Mouse (Mus musculus): Measurements from ENCODE around the gene Irs2. TPM values are rescaled to one million over a fixed set of nuclear protein-coding genes. Genes with fewer than 3 reads are reported as not detected.

The Irs2 gene
- polyA plus RNA-seq, 1 experiment from 2014 or later = 4.6 TPM

GRCm38 (mm10) chr8:10979916-10980315, 28.3 kb downstream of the Irs2 start:
- H3K27ac ChIP-seq (ENCODE audit: low read depth, low read length) = no peak overlapping the region
- H3K4me2 ChIP-seq (ENCODE audit: low read length) = no peak overlapping the region
- H3K4me1 ChIP-seq (ENCODE audit: control insufficient read depth, insufficient read depth, low read depth, low read length) = peaks cover 19% of the 10 kb centered on the region
- ATAC-seq = no peak
- H3K9ac ChIP-seq (ENCODE audit: low read depth, low read length) = no peak overlapping the region
- no peaks in the 10 kb centered on the region for H3K9me3 ChIP-seq (ENCODE audit: control insufficient read depth, low read length)
- H3K27me3 ChIP-seq (replicated peaks; ENCODE audit: control insufficient read depth, insufficient read depth, low read length) = no peaks in the 10 kb centered on the region
- no peak overlapping the region for H3K4me3 ChIP-seq (ENCODE audit: low read length)
- 0 out of 2 replicates have a peak, but pooled peaks cover 6% of the 10 kb centered on the region for H3K36me3 ChIP-seq (ENCODE audit: control insufficient read depth, insufficient read depth, low read length)
- 57% methylated on average over 7 of the region's 7 CpGs for WGBS

- no peaks in the 10 kb centered on the region for H3K9me3 ChIP-seq (ENCODE audit: control insufficient read depth, low read length)
- H3K4me2 ChIP-seq (ENCODE audit: low read length) = no peak overlapping the region
- WGBS = 34% methylated on average over 11 of the region's 11 CpGs
- H3K27me3 ChIP-seq (replicated peaks; ENCODE audit: control insufficient read depth, insufficient read depth, low read length) = no peaks in the 10 kb centered on the region
- H3K36me3 ChIP-seq (ENCODE audit: control insufficient read depth, insufficient read depth, low read length) = no peaks in the 10 kb centered on the region
- peaks cover 19% of the 10 kb centered on the region for H3K4me1 ChIP-seq (ENCODE audit: control insufficient read depth, insufficient read depth, low read depth, low read length)
- H3K27ac ChIP-seq (ENCODE audit: low read depth, low read length) = peak overlapping the region; percentile 61; the same call in 1 of the 2 replicates
- peak; percentile 44 for ATAC-seq
- H3K9ac ChIP-seq (ENCODE audit: low read depth, low read length) = no peak overlapping the region
- no peak overlapping the region for H3K4me3 ChIP-seq (ENCODE audit: low read length)
Measured at GRCm38 (mm10) chr8:10979196-10979794, 29.0 kb downstream of the Irs2 start.

GRCm38 (mm10) chr8:10978377-10978776, 29.9 kb downstream of the Irs2 start:
- Histone ChIP-seq H3K4me3 (ENCODE audit: low read length) (no peak overlapping the region), H3K36me3 (ENCODE audit: control insufficient read depth, insufficient read depth, low read length) (no peaks in the 10 kb centered on the region), H3K4me2 (ENCODE audit: low read length) (peak overlapping the region; percentile 27; the same call in 1 of the 2 replicates), H3K9ac (ENCODE audit: low read depth, low read length) (peak overlapping the region; percentile 31; the same call in 1 of the 2 replicates), H3K27ac (ENCODE audit: low read depth, low read length) (peak overlapping the region; percentile 61), H3K27me3 (replicated peaks; ENCODE audit: control insufficient read depth, insufficient read depth, low read length) (no peaks in the 10 kb centered on the region), H3K4me1 (ENCODE audit: control insufficient read depth, insufficient read depth, low read depth, low read length) (peaks cover 19% of the 10 kb centered on the region), H3K9me3 (ENCODE audit: control insufficient read depth, low read length) (no peaks in the 10 kb centered on the region)
- 43% methylated on average over 21 of the region's 21 CpGs for WGBS
- ATAC-seq = peak; percentile 77

DNA sequence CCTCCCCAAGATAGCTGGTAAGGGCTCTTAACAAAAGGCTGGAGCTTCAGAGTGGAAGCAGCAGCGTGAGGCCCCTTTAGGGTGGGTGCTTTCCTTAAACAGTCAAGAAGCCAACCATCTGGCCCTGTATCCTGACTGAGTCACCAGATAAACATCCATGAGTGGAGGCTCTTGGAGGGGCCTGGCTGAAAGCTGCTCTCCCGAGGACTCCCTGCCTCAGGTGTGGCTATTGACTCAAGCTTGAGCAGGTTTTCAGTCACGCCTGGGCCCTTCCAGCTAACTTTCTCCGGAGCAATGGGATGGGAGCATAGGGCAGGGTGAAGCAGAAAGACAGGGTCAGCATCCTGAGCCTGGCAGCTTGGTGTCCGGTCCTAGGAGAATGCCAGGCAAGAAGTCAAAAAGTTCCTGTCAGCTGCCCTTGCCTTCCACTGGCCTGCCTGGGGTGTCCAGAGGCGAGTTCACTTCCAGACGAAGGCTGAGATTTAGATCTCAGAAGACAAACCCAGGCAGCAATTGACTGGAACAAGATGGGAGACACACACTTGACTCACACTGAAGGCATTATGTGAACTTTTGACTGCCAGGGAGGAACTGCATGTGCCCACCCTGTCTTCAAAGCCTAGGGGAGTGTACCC, 30.4 kb downstream of the Irs2 start:
- ATAC-seq = no peak
- WGBS = 54% methylated on average over 7 of the region's 7 CpGs

GRCm38 (mm10) chr8:10974659-10975058, 33.6 kb downstream of the Irs2 start:
- H3K9ac ChIP-seq (ENCODE audit: low read depth, low read length) = no peak overlapping the region
- WGBS = 14% methylated on average over 2 of the region's 2 CpGs
- H3K4me2 ChIP-seq (ENCODE audit: low read length) = no peak overlapping the region
- no peak overlapping the region for H3K4me3 ChIP-seq (ENCODE audit: low read length)
- H3K9me3 ChIP-seq (ENCODE audit: control insufficient read depth, low read length) = no peaks in the 10 kb centered on the region
- peaks cover 35% of the 10 kb centered on the region for H3K4me1 ChIP-seq (ENCODE audit: control insufficient read depth, insufficient read depth, low read depth, low read length)
- no peak for ATAC-seq
- H3K27me3 ChIP-seq (replicated peaks; ENCODE audit: control insufficient read depth, insufficient read depth, low read length) = no peaks in the 10 kb centered on the region
- H3K27ac ChIP-seq (ENCODE audit: low read depth, low read length) = no peak overlapping the region
- no peaks in the 10 kb centered on the region for H3K36me3 ChIP-seq (ENCODE audit: control insufficient read depth, insufficient read depth, low read length)

More for the DNA sequence above, 30.4 kb downstream of the Irs2 start:
- no peak overlapping the region for H3K9ac ChIP-seq (ENCODE audit: low read depth, low read length)
- H3K9me3 ChIP-seq (ENCODE audit: control insufficient read depth, low read length) = no peaks in the 10 kb centered on the region
- H3K36me3 ChIP-seq (ENCODE audit: control insufficient read depth, insufficient read depth, low read length) = no peaks in the 10 kb centered on the region
- H3K4me1 ChIP-seq (ENCODE audit: control insufficient read depth, insufficient read depth, low read depth, low read length) = peaks cover 24% of the 10 kb centered on the region
- no peak overlapping the region for H3K4me3 ChIP-seq (ENCODE audit: low read length)
- no peak overlapping the region for H3K4me2 ChIP-seq (ENCODE audit: low read length)
- no peaks in the 10 kb centered on the region for H3K27me3 ChIP-seq (replicated peaks; ENCODE audit: control insufficient read depth, insufficient read depth, low read length)
- H3K27ac ChIP-seq (ENCODE audit: low read depth, low read length) = peak overlapping the region; percentile 61

- H3K4me2 ChIP-seq (ENCODE audit: low read length) = no peak overlapping the region
- H3K4me3 ChIP-seq (ENCODE audit: low read length) = no peak overlapping the region
- peaks cover 30% of the 10 kb centered on the region for H3K4me1 ChIP-seq (ENCODE audit: control insufficient read depth, insufficient read depth, low read depth, low read length)
- no peaks in the 10 kb centered on the region for H3K27me3 ChIP-seq (replicated peaks; ENCODE audit: control insufficient read depth, insufficient read depth, low read length)
- 75% methylated on average over 4 of the region's 4 CpGs for WGBS
- no peaks in the 10 kb centered on the region for H3K9me3 ChIP-seq (ENCODE audit: control insufficient read depth, low read length)
- ATAC-seq = no peak
- no peak overlapping the region for H3K27ac ChIP-seq (ENCODE audit: low read depth, low read length)
- no peak overlapping the region for H3K9ac ChIP-seq (ENCODE audit: low read depth, low read length)
- no peaks in the 10 kb centered on the region for H3K36me3 ChIP-seq (ENCODE audit: control insufficient read depth, insufficient read depth, low read length)
Measured at GRCm38 (mm10) chr8:10974126-10974525, 34.1 kb downstream of the Irs2 start.

DNA sequence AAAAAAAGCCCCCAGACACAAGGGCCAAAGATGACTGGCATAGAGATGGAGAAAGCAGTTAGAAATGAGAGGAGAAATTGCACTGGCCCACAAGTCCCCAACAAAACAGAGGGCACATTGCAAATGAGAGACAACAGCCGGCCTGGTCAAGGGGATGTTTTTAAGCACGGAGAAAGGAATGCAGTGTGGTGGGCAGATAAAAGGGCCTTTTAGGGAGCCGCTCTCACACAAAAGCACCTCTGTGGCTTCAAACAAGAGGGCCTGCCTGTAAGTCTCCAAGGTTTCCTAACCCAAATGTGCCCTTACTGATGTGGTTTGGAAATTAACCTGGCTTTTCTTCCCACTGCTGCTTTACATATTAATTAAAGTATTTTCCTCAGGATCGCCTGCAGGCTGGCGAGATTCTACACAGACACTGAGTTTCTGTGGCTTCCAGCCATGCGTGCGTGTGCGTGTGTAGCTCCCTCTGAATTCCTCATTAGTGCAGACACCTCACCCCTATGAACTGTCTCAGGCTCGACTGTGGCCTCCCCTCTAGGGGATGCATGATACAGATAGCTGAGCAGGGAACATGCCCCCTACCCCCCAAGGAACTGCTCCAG, 35.3 kb downstream of the Irs2 start:
- H3K36me3 ChIP-seq (ENCODE audit: control insufficient read depth, insufficient read depth, low read length) = no peaks in the 10 kb centered on the region
- no peaks in the 10 kb centered on the region for H3K27me3 ChIP-seq (replicated peaks; ENCODE audit: control insufficient read depth, insufficient read depth, low read length)
- no peak overlapping the region for H3K4me2 ChIP-seq (ENCODE audit: low read length)
- peaks cover 20% of the 10 kb centered on the region for H3K4me1 ChIP-seq (ENCODE audit: control insufficient read depth, insufficient read depth, low read depth, low read length)
- no peaks in the 10 kb centered on the region for H3K9me3 ChIP-seq (ENCODE audit: control insufficient read depth, low read length)
- no peak for ATAC-seq
- H3K27ac ChIP-seq (ENCODE audit: low read depth, low read length) = no peak overlapping the region
- WGBS = 13% methylated on average over 9 of the region's 9 CpGs
- H3K4me3 ChIP-seq (ENCODE audit: low read length) = no peak overlapping the region
- no peak overlapping the region for H3K9ac ChIP-seq (ENCODE audit: low read depth, low read length)

GRCm38 (mm10) chr8:10971984-10972383, 36.3 kb downstream of the Irs2 start:
- 58% methylated on average over 3 of the region's 3 CpGs for WGBS
- H3K4me2 ChIP-seq (ENCODE audit: low read length) = no peak overlapping the region
- H3K9me3 ChIP-seq (ENCODE audit: control insufficient read depth, low read length) = no peaks in the 10 kb centered on the region
- no peak overlapping the region for H3K27ac ChIP-seq (ENCODE audit: low read depth, low read length)
- no peaks in the 10 kb centered on the region for H3K27me3 ChIP-seq (replicated peaks; ENCODE audit: control insufficient read depth, insufficient read depth, low read length)
- ATAC-seq = no peak
- H3K9ac ChIP-seq (ENCODE audit: low read depth, low read length) = no peak overlapping the region
- H3K4me1 ChIP-seq (ENCODE audit: control insufficient read depth, insufficient read depth, low read depth, low read length) = peaks cover 17% of the 10 kb centered on the region
- H3K4me3 ChIP-seq (ENCODE audit: low read length) = no peak overlapping the region
- no peaks in the 10 kb centered on the region for H3K36me3 ChIP-seq (ENCODE audit: control insufficient read depth, insufficient read depth, low read length)

- 76% methylated on average over 5 of the region's 5 CpGs for WGBS
- ATAC-seq = no peak
- H3K27me3 ChIP-seq (replicated peaks; ENCODE audit: control insufficient read depth, insufficient read depth, low read length) = no peaks in the 10 kb centered on the region
- H3K4me3 ChIP-seq (ENCODE audit: low read length) = no peak overlapping the region
- peaks cover 17% of the 10 kb centered on the region for H3K4me1 ChIP-seq (ENCODE audit: control insufficient read depth, insufficient read depth, low read depth, low read length)
- no peak overlapping the region for H3K27ac ChIP-seq (ENCODE audit: low read depth, low read length)
- H3K36me3 ChIP-seq (ENCODE audit: control insufficient read depth, insufficient read depth, low read length) = no peaks in the 10 kb centered on the region
- H3K9ac ChIP-seq (ENCODE audit: low read depth, low read length) = no peak overlapping the region
- H3K9me3 ChIP-seq (ENCODE audit: control insufficient read depth, low read length) = no peaks in the 10 kb centered on the region
- no peak overlapping the region for H3K4me2 ChIP-seq (ENCODE audit: low read length)
Measured at GRCm38 (mm10) chr8:10971509-10971908, 36.7 kb downstream of the Irs2 start.
